Mouse (Mus musculus) frontal cortex, adult (tissue): ENCODE results near the gene Ndufs5.
A peak's percentile ranks its signal among the peaks of the same experiment; 100 is the strongest.

Experiments used
- ATAC-seq: cut with Nextera tagmentation; 2 replicates; pipeline ENCODE4 v1.9.2; 2017; ENCODE audit warnings: mild to moderate bottlenecking, moderate library complexity, mixed read lengths; ENCODE audit not compliant: low TSS enrichment

Gene Ndufs5

GRCm38 (mm10) chr4:123690311-123690710 lies 27.7 kb downstream of the Ndufs5 start:
- ATAC-seq: no peak

- peak; percentile 9; the same call in 1 of the 2 replicates for ATAC-seq
Observed at GRCm38 (mm10) chr4:123687025-123687781, 30.8 kb downstream of the Ndufs5 start.

- ATAC-seq: peak; percentile 5; the same call in 1 of the 2 replicates
Observed at GRCm38 (mm10) chr4:123686368-123687024, 31.5 kb downstream of the Ndufs5 start.

GRCm38 (mm10) chr4:123685506-123686242 lies 32.3 kb downstream of the Ndufs5 start:
- peak; percentile 11; the same call in 1 of the 2 replicates for ATAC-seq

- ATAC-seq: no peak
Observed at GRCm38 (mm10) chr4:123685046-123685445, 33.0 kb downstream of the Ndufs5 start.

GRCm38 (mm10) chr4:123684260-123684659 lies 33.7 kb downstream of the Ndufs5 start, which contains the start of gene Macf1:
TSS of gene Macf1 (minus strand) at chr4:123684360.
- no peak for ATAC-seq

GRCm38 (mm10) chr4:123682291-123682690 lies 35.7 kb downstream of the Ndufs5 start:
- ATAC-seq: no peak

GRCm38 (mm10) chr4:123680962-123681361 lies 37.0 kb downstream of the Ndufs5 start:
- ATAC-seq: peak; percentile 51

- peak; percentile 84 for ATAC-seq
Observed at GRCm38 (mm10) chr4:123677060-123677804, 40.8 kb downstream of the Ndufs5 start.

GRCm38 (mm10) chr4:123670598-123670997 lies 47.4 kb downstream of the Ndufs5 start:
- peak; percentile 39 for ATAC-seq

GRCm38 (mm10) chr4:123669696-123670095 lies 48.3 kb downstream of the Ndufs5 start:
- 0 out of 2 replicates have a peak, but pooled peaks have one; percentile 7 for ATAC-seq

GRCm38 (mm10) chr4:123667260-123667867 lies 50.6 kb downstream of the Ndufs5 start:
- peak; percentile 27; the same call in 1 of the 2 replicates for ATAC-seq

- peak; percentile 15; the same call in 1 of the 2 replicates for ATAC-seq
Observed at GRCm38 (mm10) chr4:123666517-123666916, 51.5 kb downstream of the Ndufs5 start.

- ATAC-seq: no peak
Observed at GRCm38 (mm10) chr4:123665681-123666278, 52.2 kb downstream of the Ndufs5 start.

GRCm38 (mm10) chr4:123664951-123665661 lies 52.9 kb downstream of the Ndufs5 start:
- ATAC-seq: no peak

- ATAC-seq: peak; percentile 69
Observed at GRCm38 (mm10) chr4:123664021-123664950, 53.7 kb downstream of the Ndufs5 start.

GRCm38 (mm10) chr4:123663688-123663965 lies 54.4 kb downstream of the Ndufs5 start:
- ATAC-seq: no peak

- ATAC-seq: no peak
Observed at GRCm38 (mm10) chr4:123662914-123663687, 54.9 kb downstream of the Ndufs5 start.
